Comparison of ENCODE assay signal across 11 mouse cellular contexts in genomic region chr8:118951766-118952741, GRCm38 (mm10).
DNase-seq lines count a peak whose midpoint lies in the region.
"Had no signal": no experiment of that assay in that cellular context is flagged by ENCODE, and none has a peak within 500 bp of the region (broad histone marks: within the 10 kb centered on the region; RNA-seq: fewer than 3 reads in every experiment).

No protein-coding gene starts in this region.

- no peaks in the 10 kb centered on the region for H3K9me3 ChIP-seq in limb, embryonic 10.5 days (replicated peaks)
- H3K9me3 ChIP-seq: embryonic facial prominence, embryonic 13.5 days; heart, embryonic 15.5 days; limb, embryonic 12.5 days had no signal

- WGBS in limb, embryonic 10.5 days: 63% methylated on average over 20 of the region's 20 CpGs

- H3K27me3 ChIP-seq in limb, embryonic 10.5 days (ENCODE audit: low read depth, poor library complexity, severe bottlenecking): no peaks in the 10 kb centered on the region
- H3K27me3 ChIP-seq: embryonic facial prominence, embryonic 13.5 days; heart, embryonic 15.5 days; limb, embryonic 12.5 days; Patski had no signal

- no peaks in the 10 kb centered on the region for H3K4me1 ChIP-seq in limb, embryonic 10.5 days
- H3K4me1 ChIP-seq: embryonic facial prominence, embryonic 13.5 days; heart, embryonic 15.5 days; limb, embryonic 12.5 days had no signal

- no peak overlapping the region for H3K4me3 ChIP-seq in limb, embryonic 10.5 days
- H3K4me3 ChIP-seq: embryonic facial prominence, embryonic 13.5 days; heart, embryonic 15.5 days; limb, embryonic 12.5 days had no signal

- no peaks in the 10 kb centered on the region for H3K36me3 ChIP-seq in limb, embryonic 10.5 days
- H3K36me3 ChIP-seq: embryonic facial prominence, embryonic 13.5 days; heart, embryonic 15.5 days; limb, embryonic 12.5 days had no signal

- no peak overlapping the region for H3K27ac ChIP-seq in limb, embryonic 10.5 days
- H3K27ac ChIP-seq: embryonic facial prominence, embryonic 13.5 days; heart, embryonic 15.5 days; limb, embryonic 12.5 days had no signal

- DNase-seq in layer of hippocampus, adult 18-20 months (ENCODE audit: low spot score in 2 of 2): peak; percentile 30 to 62
- DNase-seq in layer of hippocampus, postnatal 14 days (ENCODE audit: low spot score in 2 of 2): no peak
- DNase-seq in NIH3T3 (ENCODE audit: low read depth): peak; percentile 33
- peak; percentile 46 for DNase-seq in embryo, embryonic 11.5 days (ENCODE audit: low read depth, low spot score)
- DNase-seq in limb, embryonic 10.5 days (ENCODE audit: low spot score): peak; percentile 84
- DNase-seq in right cerebral cortex, postnatal 36 days (ENCODE audit: low spot score in 2 of 2): no peak
- no peak for DNase-seq in natural killer cell, adult 2 months (ENCODE audit: low spot score in 2 of 2)

Comparison
In these comparisons a context has a peak if more than half of its experiments do, and no peak if none do; other contexts are left out.
1. DNase-seq: peak in layer of hippocampus, adult 18-20 months (2 of 2), NIH3T3 (single experiment), embryo, embryonic 11.5 days (single experiment) and limb, embryonic 10.5 days (single experiment); none in layer of hippocampus, postnatal 14 days (0 of 2), right cerebral cortex, postnatal 36 days (0 of 2) and natural killer cell, adult 2 months (0 of 2).